Mouse (Mus musculus): ENCODE data around the gene Esrrg. TPM values are rescaled to one million over a fixed set of nuclear protein-coding genes. Genes with fewer than 3 reads are reported as not detected.

Esrrg gene
- total and polyA plus RNA-seq, 3 experiments, result 0.01 TPM; not detected in 2

DNA sequence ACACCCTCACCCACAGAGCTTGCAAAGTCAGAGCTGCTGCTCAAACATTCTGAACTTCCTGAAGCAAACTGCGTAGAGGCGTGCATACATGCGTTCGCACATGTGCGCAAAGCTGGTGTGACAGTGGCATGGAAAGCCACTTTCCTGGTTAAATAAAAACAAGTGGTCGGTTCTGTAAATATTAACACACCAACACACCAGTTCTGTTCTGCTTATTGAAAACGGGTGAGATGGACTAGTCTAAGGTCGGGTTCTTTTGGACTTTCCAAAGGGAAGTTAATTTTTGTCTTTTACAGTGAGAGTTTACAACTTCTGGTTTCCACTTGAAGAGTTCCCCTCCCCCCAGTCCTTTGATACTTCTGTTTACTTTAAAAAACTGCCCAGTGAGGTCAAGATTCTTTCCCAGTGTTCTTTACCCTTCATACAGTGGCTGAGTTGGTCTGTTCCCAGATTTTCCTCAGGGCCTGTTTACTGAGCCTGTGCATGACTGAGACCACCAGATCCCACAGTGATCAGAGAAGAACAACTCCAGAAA, 22.0 kb upstream of the Esrrg start:
- no peak for DNase-seq (ENCODE audit: low read depth, low spot score)
- Histone ChIP-seq H3K9me3 (replicated peaks; ENCODE audit: insufficient read depth, low read length) (no peaks in the 10 kb centered on the region), H3K9ac (ENCODE audit: control insufficient read depth, low read depth, low read length, poor library complexity, severe bottlenecking) (no peak overlapping the region), H3K27me3 (ENCODE audit: control insufficient read depth in 1 of 2, insufficient read depth in 2 of 2, low read length in 2 of 2) (no peaks in the 10 kb centered on the region), H3K36me3 (ENCODE audit: control insufficient read depth in 1 of 2, insufficient read depth in 2 of 2, low read length in 2 of 2) (no peaks in the 10 kb centered on the region), H3K4me1 (ENCODE audit: control insufficient read depth in 1 of 2, insufficient read depth in 2 of 2, low read length in 2 of 2) (no peaks in the 10 kb centered on the region), H3K27ac (ENCODE audit: control insufficient read depth, low read depth, low read length) (no peak overlapping the region), H3K79me2 (ENCODE audit: control insufficient read depth, insufficient read depth, low read length, poor library complexity) (no peaks in the 10 kb centered on the region), H3K4me3 (ENCODE audit: control insufficient read depth in 1 of 2, insufficient read depth in 1 of 2, low read depth in 2 of 2, low read length in 2 of 2) (no peak overlapping the region)
- TF ChIP-seq CHD2 (IDR thresholded peaks at IDR 0.05; ENCODE audit: low read length), result no peak
- no peak for TF ChIP-seq MYB (IDR thresholded peaks at IDR 0.05; ENCODE audit: low read depth, low read length)
- TF ChIP-seq ZKSCAN1 (IDR thresholded peaks at IDR 0.05; ENCODE audit: low read depth, low read length), result no peak
- TF ChIP-seq GATA1 (IDR thresholded peaks at IDR 0.05; ENCODE audit: low read depth, low read length), result no peak
- TF ChIP-seq MAZ (IDR thresholded peaks at IDR 0.05; ENCODE audit: low read depth, low read length), result no peak
- TF ChIP-seq ETS1 (IDR thresholded peaks at IDR 0.05; ENCODE audit: low read depth, low read length), result no peak
- no peak for TF ChIP-seq TBP (IDR thresholded peaks at IDR 0.05; ENCODE audit: low read depth, low read length)
- TF ChIP-seq JUND (IDR thresholded peaks at IDR 0.05; ENCODE audit: low read depth, low read length), result no peak
- no peak for TF ChIP-seq BHLHE40 (IDR thresholded peaks at IDR 0.05; ENCODE audit: borderline replicate concordance, low read depth, low read length)

DNA sequence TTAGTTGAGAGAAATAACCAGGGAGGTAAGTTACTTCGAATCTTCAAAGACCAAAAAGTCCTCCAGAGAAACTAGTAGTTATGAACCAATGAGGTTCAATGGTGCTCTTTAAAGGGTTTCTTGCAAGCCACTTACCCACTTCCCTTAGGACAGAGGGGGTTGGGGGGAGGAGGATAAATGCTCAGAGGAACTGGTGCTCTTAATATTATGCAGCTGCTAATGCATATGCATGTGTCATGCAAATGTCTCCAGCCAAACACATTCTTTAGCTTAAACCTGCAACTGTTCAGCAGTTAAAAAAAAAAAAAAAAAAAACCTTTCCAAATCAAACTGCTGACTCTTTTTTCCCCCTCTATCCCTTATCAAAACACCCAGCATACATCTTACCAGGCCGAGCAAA, 5.6 kb upstream of the Esrrg start:
- H3K4me3 ChIP-seq (ENCODE audit: control insufficient read depth in 1 of 2, insufficient read depth in 1 of 2, low read depth in 2 of 2, low read length in 2 of 2), result no peak overlapping the region
- no peaks in the 10 kb centered on the region for H3K4me1 ChIP-seq (ENCODE audit: control insufficient read depth in 1 of 2, insufficient read depth in 2 of 2, low read length in 2 of 2)
- DNase-seq (ENCODE audit: low read depth, low spot score), result no peak
- H3K27me3 ChIP-seq (ENCODE audit: control insufficient read depth in 1 of 2, insufficient read depth in 2 of 2, low read length in 2 of 2), result no peaks in the 10 kb centered on the region
- H3K9me3 ChIP-seq (replicated peaks; ENCODE audit: insufficient read depth, low read length), result no peaks in the 10 kb centered on the region
- H3K36me3 ChIP-seq (ENCODE audit: control insufficient read depth in 1 of 2, insufficient read depth in 2 of 2, low read length in 2 of 2), result no peaks in the 10 kb centered on the region
- TF ChIP-seq POLR2AphosphoS5 (IDR thresholded peaks at IDR 0.05; ENCODE audit: borderline replicate concordance, low read depth, low read length) (no peak), CHD2 (IDR thresholded peaks at IDR 0.05; ENCODE audit: low read length) (no peak), EP300 (IDR thresholded peaks at IDR 0.05; ENCODE audit: low read depth in 1 of 2, low read length in 2 of 2) (no peak), ELF1 (IDR thresholded peaks at IDR 0.05; ENCODE audit: low read depth, low read length) (no peak), MYB (IDR thresholded peaks at IDR 0.05; ENCODE audit: low read depth, low read length) (no peak)
- H3K9ac ChIP-seq (ENCODE audit: control insufficient read depth, low read depth, low read length, poor library complexity, severe bottlenecking), result no peak overlapping the region
- no peaks in the 10 kb centered on the region for H3K79me2 ChIP-seq (ENCODE audit: control insufficient read depth, insufficient read depth, low read length, poor library complexity)
- no peak overlapping the region for H3K27ac ChIP-seq (ENCODE audit: control insufficient read depth, low read depth, low read length)

DNA sequence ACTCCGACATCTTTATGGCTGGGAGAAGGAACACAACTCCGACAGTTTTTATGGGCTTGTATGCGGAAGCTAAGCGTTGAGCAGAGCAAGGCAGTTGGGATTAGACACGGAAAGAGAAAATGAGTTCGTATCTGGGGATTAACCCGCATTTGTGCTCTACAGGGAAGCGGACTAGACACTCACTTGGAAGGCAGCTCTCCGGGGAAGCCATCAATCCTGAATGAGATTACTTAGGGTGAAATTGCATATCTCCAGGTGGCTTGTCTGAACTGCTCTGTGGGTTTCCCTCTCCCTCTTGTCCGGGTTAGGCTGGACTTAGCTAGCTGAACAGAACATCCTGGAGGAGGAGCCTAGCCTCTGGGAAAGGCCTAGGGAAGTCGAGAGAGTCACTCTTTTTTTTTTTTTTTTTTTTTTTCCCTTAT, 4.5 kb upstream of the Esrrg start:
- Histone ChIP-seq H3K9ac (ENCODE audit: control insufficient read depth, low read depth, low read length, poor library complexity, severe bottlenecking) (no peak overlapping the region), H3K9me3 (replicated peaks; ENCODE audit: insufficient read depth, low read length) (no peaks in the 10 kb centered on the region), H3K36me3 (ENCODE audit: control insufficient read depth in 1 of 2, insufficient read depth in 2 of 2, low read length in 2 of 2) (no peaks in the 10 kb centered on the region), H3K27ac (ENCODE audit: control insufficient read depth, low read depth, low read length) (no peak overlapping the region), H3K4me1 (ENCODE audit: control insufficient read depth in 1 of 2, insufficient read depth in 2 of 2, low read length in 2 of 2) (no peaks in the 10 kb centered on the region), H3K27me3 (ENCODE audit: control insufficient read depth in 1 of 2, insufficient read depth in 2 of 2, low read length in 2 of 2) (no peaks in the 10 kb centered on the region), H3K79me2 (ENCODE audit: control insufficient read depth, insufficient read depth, low read length, poor library complexity) (no peaks in the 10 kb centered on the region), H3K4me3 (ENCODE audit: control insufficient read depth in 1 of 2, insufficient read depth in 1 of 2, low read depth in 2 of 2, low read length in 2 of 2) (no peak overlapping the region)
- TF ChIP-seq E2F4 (IDR thresholded peaks at IDR 0.05; ENCODE audit: borderline replicate concordance, low read depth, low read length) (no peak), ZC3H11A (IDR thresholded peaks at IDR 0.05; ENCODE audit: low read depth, low read length) (no peak)
- no peak for DNase-seq (ENCODE audit: low read depth, low spot score)
